Mouse (Mus musculus) midbrain, postnatal 0 days (tissue): ENCODE results near the gene Dynlt1f. TPM values are rescaled to one million over a fixed set of nuclear protein-coding genes. Genes with fewer than 3 reads are reported as not detected.
"Not testable (repeated sequence)": the region's sequence is repeated elsewhere in the genome, so short reads cannot be mapped to it uniquely, and the experiment has no call there.

ENCODE experiments used
- ATAC-seq: fragments of 200-750 bp; cut with Nextera tagmentation; 2 replicates; pipeline ENCODE4 v1.8.0; 2017; ENCODE audit warnings: moderate number of reproducible peaks, mild to moderate bottlenecking, moderate TSS enrichment, moderate library complexity; ENCODE audit not compliant: low FRiP score
- DNase-seq: peaks from one replicate; pipeline ENCODE4 v3.0.0-alpha.2; 2015; ENCODE audit warnings: low spot score
- H3K27ac ChIP-seq: fragments of 300-500 bp; sonication (generic); 2 replicates; pipeline ENCODE4 v1.5.1; 2014; ENCODE audit warnings: low read depth, mild to moderate bottlenecking, low read length, mixed read lengths
- H3K27me3 ChIP-seq: fragments of 300-500 bp; sonication (generic); 2 replicates; pipeline ENCODE4 v1.6.1; 2014; ENCODE audit warnings: low read length, control low read depth, mixed read lengths; ENCODE audit not compliant: insufficient read depth
- H3K36me3 ChIP-seq: fragments of 300-500 bp; sonication (generic); 2 replicates; pipeline ENCODE4 v1.6.1; 2014; ENCODE audit warnings: low read length, control low read depth, mixed read lengths; ENCODE audit not compliant: insufficient read depth
- H3K4me1 ChIP-seq: fragments of 300-500 bp; sonication (generic); 2 replicates; pipeline ENCODE4 v1.6.1; 2014; ENCODE audit warnings: mild to moderate bottlenecking, control low read depth, antibody characterized with exemption, low read length, mixed read lengths; ENCODE audit not compliant: insufficient read depth
- H3K4me2 ChIP-seq: fragments of 300-500 bp; sonication (generic); 2 replicates; pipeline ENCODE4 v1.6.1; 2014; ENCODE audit warnings: low read depth, mild to moderate bottlenecking, low read length, mixed read lengths; ENCODE audit not compliant: poor library complexity, severe bottlenecking
- H3K4me3 ChIP-seq: fragments of 300-500 bp; sonication (generic); 2 replicates; pipeline ENCODE4 v1.5.1; 2014; ENCODE audit warnings: low read depth, mild to moderate bottlenecking, low read length, moderate library complexity
- H3K9ac ChIP-seq: fragments of 300-500 bp; sonication (generic); replicated peaks from 2 replicates; pipeline ENCODE4 v1.6.1; 2014; ENCODE audit warnings: mild to moderate bottlenecking, low read length, moderate library complexity, mixed read lengths; ENCODE audit not compliant: poor library complexity, severe bottlenecking
- H3K9me3 ChIP-seq: fragments of 300-500 bp; sonication (generic); 2 replicates; pipeline ENCODE4 v1.6.1; 2016; ENCODE audit warnings: low read length, control low read depth
- WGBS: fragments of 180-500 bp; shearing (Covaris S2); extraction: QIAGEN DNeasy Blood & Tissue Kit; methylation state at CpG from one replicate; pipeline ENCODE4 v1.1.7; 2014; 5-methylcytosine and 5-hydroxymethylcytosine counted together
- polyA plus RNA-seq: library from polyadenylated mRNA; unstranded; fragments of >200 nt; fragmentation: Nextera tagmentation; extraction: Ambion mirVana; gene quantifications from 2 replicates; pipeline ENCODE4 v1.2.1, GENCODE M21; 2015
- total RNA-seq: library from RNA; depleted of rRNA; stranded (reverse); fragments of >200 nt; gene quantifications from 2 replicates; pipeline ENCODE4 v1.2.3, GENCODE M21; 2014

The Dynlt1f gene
- total and polyA plus RNA-seq, 2 experiments from 2014 or later, result 140 to 274 TPM

GRCm38 (mm10) chr17:6683702-6684101 lies 28.0 kb upstream of the Dynlt1f start:
- not testable (repeated sequence) for ATAC-seq, DNase-seq, H3K4me1 ChIP-seq, H3K9ac ChIP-seq, H3K9me3 ChIP-seq, H3K4me2 ChIP-seq, H3K36me3 ChIP-seq, H3K27me3 ChIP-seq, H3K27ac ChIP-seq, H3K4me3 ChIP-seq
- WGBS, result no CpG with 5 or more reads among the region's 5 CpGs

GRCm38 (mm10) chr17:6681721-6682120 lies 26.0 kb upstream of the Dynlt1f start:
- not testable (repeated sequence) for H3K4me3 ChIP-seq, H3K36me3 ChIP-seq, H3K9me3 ChIP-seq, DNase-seq, H3K27ac ChIP-seq, H3K4me2 ChIP-seq, H3K9ac ChIP-seq, H3K27me3 ChIP-seq, H3K4me1 ChIP-seq, ATAC-seq
- 85% methylated on average over 4 of the region's 4 CpGs for WGBS

- ATAC-seq, H3K36me3 ChIP-seq, H3K9me3 ChIP-seq, H3K4me1 ChIP-seq, H3K4me2 ChIP-seq, H3K4me3 ChIP-seq, H3K9ac ChIP-seq, H3K27ac ChIP-seq, H3K27me3 ChIP-seq, DNase-seq: not testable (repeated sequence)
- WGBS, result no CpG with 5 or more reads among the region's 2 CpGs
Observed at GRCm38 (mm10) chr17:6678063-6678462, 22.4 kb upstream of the Dynlt1f start.

GRCm38 (mm10) chr17:6674297-6674696 lies 18.6 kb upstream of the Dynlt1f start:
- H3K4me3 ChIP-seq, H3K9ac ChIP-seq, H3K4me2 ChIP-seq, H3K27ac ChIP-seq, H3K4me1 ChIP-seq, H3K9me3 ChIP-seq, H3K36me3 ChIP-seq, ATAC-seq, H3K27me3 ChIP-seq, DNase-seq: not testable (repeated sequence)
- 69% methylated on average over 4 of the region's 5 CpGs for WGBS

GRCm38 (mm10) chr17:6668522-6668921 lies 12.8 kb upstream of the Dynlt1f start:
- H3K9ac ChIP-seq, DNase-seq, H3K4me1 ChIP-seq, H3K27ac ChIP-seq, H3K27me3 ChIP-seq, H3K36me3 ChIP-seq, H3K4me3 ChIP-seq, ATAC-seq, H3K9me3 ChIP-seq, H3K4me2 ChIP-seq: not testable (repeated sequence)
- no CpG with 5 or more reads among the region's 6 CpGs for WGBS

- H3K27me3 ChIP-seq, H3K9me3 ChIP-seq, H3K4me3 ChIP-seq, H3K4me1 ChIP-seq, H3K4me2 ChIP-seq, DNase-seq, H3K9ac ChIP-seq, H3K27ac ChIP-seq, H3K36me3 ChIP-seq, ATAC-seq: not testable (repeated sequence)
- 94% methylated on average over 4 of the region's 5 CpGs for WGBS
Observed at GRCm38 (mm10) chr17:6665389-6665788, 9.7 kb upstream of the Dynlt1f start.

GRCm38 (mm10) chr17:6662840-6663239 lies 7.1 kb upstream of the Dynlt1f start:
- H3K9ac ChIP-seq, H3K27ac ChIP-seq: not testable (repeated sequence)
- WGBS, result 50% methylated on average over 3 of the region's 3 CpGs

GRCm38 (mm10) chr17:6661093-6661816 lies 5.6 kb upstream of the Dynlt1f start:
- 56% methylated on average over 8 of the region's 11 CpGs for WGBS
- not testable (repeated sequence) for H3K4me3 ChIP-seq, H3K27me3 ChIP-seq, H3K9me3 ChIP-seq, H3K27ac ChIP-seq, H3K4me1 ChIP-seq, H3K9ac ChIP-seq, ATAC-seq, H3K36me3 ChIP-seq, DNase-seq, H3K4me2 ChIP-seq

More at GRCm38 (mm10) chr17:6662840-6663239, 7.1 kb upstream of the Dynlt1f start:
- not testable (repeated sequence) for ATAC-seq, H3K4me1 ChIP-seq, H3K9me3 ChIP-seq, H3K4me3 ChIP-seq, H3K27me3 ChIP-seq, H3K4me2 ChIP-seq, H3K36me3 ChIP-seq, DNase-seq

- WGBS, result 76% methylated on average over 6 of the region's 6 CpGs
- ATAC-seq, result not testable (repeated sequence)
Observed at GRCm38 (mm10) chr17:6660589-6660988, 4.9 kb upstream of the Dynlt1f start.

More at GRCm38 (mm10) chr17:6660589-6660988, 4.9 kb upstream of the Dynlt1f start:
- H3K9ac ChIP-seq, H3K27me3 ChIP-seq, H3K4me3 ChIP-seq, H3K27ac ChIP-seq, H3K4me1 ChIP-seq, H3K9me3 ChIP-seq, H3K36me3 ChIP-seq, H3K4me2 ChIP-seq, DNase-seq: not testable (repeated sequence)
